In the genomic region with DNA sequence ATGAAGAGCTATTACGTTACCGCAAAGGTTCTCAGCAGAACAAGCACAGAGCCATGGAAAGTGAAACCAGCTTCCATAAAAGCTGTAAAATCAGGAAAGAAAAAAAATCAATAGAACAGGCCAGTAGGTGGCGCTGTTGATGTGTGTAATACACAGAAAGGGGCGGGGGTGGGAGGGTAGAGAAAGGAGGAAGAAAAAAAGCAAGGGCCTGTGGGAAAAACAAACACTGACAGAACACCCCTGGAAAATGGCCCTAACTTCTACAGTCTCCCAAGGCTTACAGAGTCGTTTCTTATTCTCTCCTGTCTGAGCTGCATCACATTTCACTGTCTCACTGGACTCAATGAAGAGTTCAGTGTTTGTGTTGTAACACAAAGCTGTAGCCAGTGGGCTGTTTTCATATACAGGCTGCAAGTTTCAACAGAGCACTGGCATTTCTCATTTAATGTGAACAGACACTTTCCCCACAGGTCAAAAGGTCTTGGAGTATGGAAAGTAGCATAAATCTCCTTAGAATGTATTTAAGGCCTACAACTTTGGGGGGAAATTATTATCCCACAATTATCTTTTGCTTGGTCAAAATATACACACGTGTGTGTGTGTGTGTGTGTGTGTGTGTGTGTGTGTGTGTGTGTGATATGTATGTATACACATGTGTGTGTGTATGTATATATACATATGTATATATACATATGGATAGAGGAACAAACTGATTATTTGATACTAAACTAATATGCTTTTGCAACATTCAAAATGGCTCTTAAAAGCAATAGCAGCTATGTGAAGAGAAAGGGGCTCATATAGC, we compare ENCODE assay signal across 7 mouse cellular contexts. TPM values are rescaled to one million over a fixed set of nuclear protein-coding genes. Genes with fewer than 3 reads are reported as not detected.
DNase-seq lines count a peak whose midpoint lies in the region; ATAC-seq lines count a peak whose summit lies in the region.

No protein-coding gene starts in this region.

- H3K27me3 ChIP-seq in hindbrain, embryonic 15.5 days, result no peaks in the 10 kb centered on the region

- H3K4me2 ChIP-seq in hindbrain, embryonic 15.5 days, result no peak overlapping the region

- peaks cover 4% of the 10 kb centered on the region for H3K4me1 ChIP-seq in hindbrain, embryonic 15.5 days (replicated peaks)

- peak overlapping the region; percentile 48; the same call in 1 of the 2 replicates for H3K27ac ChIP-seq in hindbrain, embryonic 15.5 days (replicated peaks)

- ATAC-seq in hindbrain, embryonic 15.5 days (ENCODE audit: low FRiP score, low read depth), result peak; percentile 79

- no peaks in the 10 kb centered on the region for H3K9me3 ChIP-seq in hindbrain, embryonic 15.5 days

- no peak overlapping the region for H3K9ac ChIP-seq in hindbrain, embryonic 15.5 days

- WGBS in hindbrain, embryonic 15.5 days, result 13% methylated on average over 6 of the region's 6 CpGs

- no peak overlapping the region for H3K4me3 ChIP-seq in hindbrain, embryonic 15.5 days

- H3K36me3 ChIP-seq in hindbrain, embryonic 15.5 days, result no peaks in the 10 kb centered on the region

- peak; percentile 46 to 63 for DNase-seq in adrenal gland, adult 18-20 months (ENCODE audit: low spot score in 2 of 2)
- peak; percentile 56 for DNase-seq in cerebellum, adult 9-11 months
- peak; percentile 11 to 87 for DNase-seq in frontal cortex, adult 2 months (ENCODE audit: extremely low spot score in 1 of 2, low spot score in 1 of 2)
- peak; percentile 47 to 82 for DNase-seq in layer of hippocampus, postnatal 25 days (ENCODE audit: extremely low spot score in 1 of 2, low spot score in 1 of 2)
- DNase-seq in lung, postnatal 25 days (ENCODE audit: low spot score), result peak; percentile 49
- DNase-seq in right cerebral cortex, adult 2 months (ENCODE audit: low spot score in 2 of 2), result peak; percentile 59 to 73

RNA-seq across cellular contexts. Expression of a gene that starts 15.7 kb away (rescaled TPM):
- total RNA-seq in adrenal gland, adult 18-20 months (2021), result 10 to 100 TPM in 1 of 2 experiments, 1 to 10 TPM in 1; 9.1 to 37.7 TPM
- 0.55 and 0.56 TPM in 2 replicates for polyA plus RNA-seq in frontal cortex, adult 2 months (2012; rRNA removed)
- polyA plus RNA-seq in hindbrain, embryonic 15.5 days (2015; fragmentation: Nextera tagmentation; extraction: Ambion mirVana), result 0.83 and 0.97 TPM in 2 replicates
- total RNA-seq in layer of hippocampus, postnatal 25 days (2021), result under 1 TPM; 0.74 to 0.80 TPM

Comparison
In these comparisons a context has a peak if more than half of its experiments do, and no peak if none do; other contexts are left out.
1. RNA of a gene that starts 15.7 kb away (total RNA-seq): 9.1 to 37.7 TPM in adrenal gland, adult 18-20 months; 0.74 to 0.80 TPM in layer of hippocampus, postnatal 25 days; every median in the first group is over 4 times any median in the second.
2. Peak in every context shown above with its lines, with median percentiles within 50 percentile points of each other: DNase-seq.